Mouse (Mus musculus): ENCODE measurements at regions not wholly inside any gene's neighbourhood (a gene's known extent, or its start where the extent isn't known, plus 50 kb on each side); places are given as distances from the start of the nearest gene placed in this dataset.

DNA sequence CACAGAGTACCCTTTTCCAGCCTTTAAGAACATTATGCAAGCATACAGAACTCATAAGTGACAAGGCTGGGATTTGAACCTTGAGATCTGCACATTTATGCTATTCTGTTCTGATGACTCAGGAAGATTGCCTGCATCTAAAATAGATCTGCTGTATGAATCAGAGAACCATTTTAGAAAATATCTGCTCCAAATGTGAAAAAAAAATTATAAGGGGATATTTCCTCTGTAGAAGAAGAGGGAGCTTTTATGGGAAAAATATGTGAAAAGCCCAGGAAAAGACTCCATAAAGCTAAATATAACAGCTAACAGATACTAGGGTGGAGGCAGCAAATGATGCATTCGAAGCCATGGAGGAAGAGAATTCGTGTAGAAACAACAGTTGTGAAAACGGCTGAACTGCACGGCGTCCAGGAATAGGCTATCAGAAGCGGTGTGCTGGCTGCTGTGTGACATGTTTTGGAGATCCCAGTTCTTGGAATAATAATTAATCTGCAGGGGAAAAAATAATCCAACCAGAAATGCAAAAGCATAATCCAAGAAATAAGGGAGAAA, 127.9 kb upstream of the Gm10131 start:
- Histone ChIP-seq H3K79me2 (ENCODE audit: control insufficient read depth, insufficient read depth) (no peaks in the 10 kb centered on the region), H3ac (ENCODE audit: control insufficient read depth, insufficient read length) (no peak overlapping the region), H3K4me2 (ENCODE audit: low read depth) (no peak overlapping the region), H3K4me3 (no peak overlapping the region), H3K36me3 (ENCODE audit: control insufficient read depth, insufficient read depth) (no peaks in the 10 kb centered on the region), H3K27me3 (ENCODE audit: control insufficient read depth, insufficient read depth, insufficient read length) (no peaks in the 10 kb centered on the region)
- TF ChIP-seq POLR2AphosphoS2 (IDR thresholded peaks at IDR 0.05; ENCODE audit: insufficient read length, low read depth) (no peak), SRF (IDR thresholded peaks at IDR 0.05; ENCODE audit: control insufficient read depth, insufficient read length, low read depth) (no peak), TCF3 (IDR thresholded peaks at IDR 0.05; ENCODE audit: insufficient read length, low read depth) (no peak), POLR2A (IDR thresholded peaks at IDR 0.05; ENCODE audit: insufficient read length, low read depth) (no peak), TCF12 (IDR thresholded peaks at IDR 0.05; ENCODE audit: insufficient read depth, poor library complexity, severe bottlenecking) (no peak), MYOD1 (IDR thresholded peaks at IDR 0.05; ENCODE audit: control insufficient read depth in 1 of 3, insufficient read length in 2 of 3, low read depth in 2 of 3) (no peak), E2F4 (IDR thresholded peaks at IDR 0.05; ENCODE audit: insufficient read depth) (no peak), MAX (IDR thresholded peaks at IDR 0.05; ENCODE audit: low read depth) (no peak), REST (IDR thresholded peaks at IDR 0.05; ENCODE audit: insufficient read depth, insufficient read length) (no peak), CEBPB (IDR thresholded peaks at IDR 0.05; ENCODE audit: insufficient read depth, poor library complexity, severe bottlenecking) (no peak), USF1 (IDR thresholded peaks at IDR 0.05; ENCODE audit: low read depth) (no peak), MYOG (IDR thresholded peaks at IDR 0.05; ENCODE audit: control insufficient read depth in 1 of 3, insufficient read depth in 1 of 3, insufficient read length in 2 of 3, low read depth in 2 of 3) (no peak)

- Histone ChIP-seq H3K4me2 (ENCODE audit: low read depth) (no peak overlapping the region), H3K27me3 (ENCODE audit: control insufficient read depth, insufficient read depth, insufficient read length) (no peaks in the 10 kb centered on the region), H3K36me3 (ENCODE audit: control insufficient read depth, insufficient read depth) (no peaks in the 10 kb centered on the region), H3K79me2 (ENCODE audit: control insufficient read depth, insufficient read depth) (no peaks in the 10 kb centered on the region), H3ac (ENCODE audit: control insufficient read depth, insufficient read length) (no peak overlapping the region), H3K4me3 (no peak overlapping the region)
- TF ChIP-seq MYOD1 (IDR thresholded peaks at IDR 0.05; ENCODE audit: control insufficient read depth in 1 of 3, insufficient read length in 2 of 3, low read depth in 2 of 3) (no peak), MYOG (IDR thresholded peaks at IDR 0.05; ENCODE audit: control insufficient read depth in 1 of 3, insufficient read depth in 1 of 3, insufficient read length in 2 of 3, low read depth in 2 of 3) (no peak), E2F4 (IDR thresholded peaks at IDR 0.05; ENCODE audit: insufficient read depth) (no peak), POLR2AphosphoS2 (IDR thresholded peaks at IDR 0.05; ENCODE audit: insufficient read length, low read depth) (no peak), TCF3 (IDR thresholded peaks at IDR 0.05; ENCODE audit: insufficient read length, low read depth) (no peak), TCF12 (IDR thresholded peaks at IDR 0.05; ENCODE audit: insufficient read depth, poor library complexity, severe bottlenecking) (no peak)
Measured at GRCm38 (mm10) chr8:34233705-34234104, 122.2 kb upstream of the Gm10131 start.

DNA sequence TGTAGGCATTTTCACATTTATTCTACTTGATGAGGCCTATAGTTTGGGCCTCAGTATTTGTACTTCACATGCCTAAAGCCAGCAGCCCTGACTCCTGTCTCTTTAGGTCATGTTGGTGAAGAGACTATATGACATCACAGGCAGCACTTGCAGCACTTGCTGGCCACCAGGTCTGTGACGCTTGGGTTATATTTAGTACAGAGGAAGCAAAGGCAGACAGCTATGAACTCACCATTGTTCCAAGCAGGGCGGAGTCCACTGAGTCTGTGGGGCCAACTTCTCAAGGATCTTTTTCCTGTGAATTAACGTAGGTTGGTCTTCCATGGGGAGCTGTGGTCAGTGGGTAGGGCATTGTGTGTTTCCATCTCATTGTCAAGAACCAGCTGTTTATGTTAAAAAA, 117.9 kb upstream of the Gm10131 start:
- H3K79me2 ChIP-seq (ENCODE audit: control insufficient read depth, insufficient read depth) = no peaks in the 10 kb centered on the region
- H3K4me2 ChIP-seq (ENCODE audit: low read depth) = no peak overlapping the region
- no peak overlapping the region for H3ac ChIP-seq (ENCODE audit: control insufficient read depth, insufficient read length)
- H3K36me3 ChIP-seq (ENCODE audit: control insufficient read depth, insufficient read depth) = no peaks in the 10 kb centered on the region
- no peak overlapping the region for H3K4me3 ChIP-seq
- TF ChIP-seq POLR2A (IDR thresholded peaks at IDR 0.05; ENCODE audit: insufficient read length, low read depth) (no peak), REST (IDR thresholded peaks at IDR 0.05; ENCODE audit: insufficient read depth, insufficient read length) (no peak), USF1 (IDR thresholded peaks at IDR 0.05; ENCODE audit: low read depth) (no peak), MYOG (IDR thresholded peaks at IDR 0.05; ENCODE audit: control insufficient read depth in 1 of 3, insufficient read depth in 1 of 3, insufficient read length in 2 of 3, low read depth in 2 of 3) (no peak), E2F4 (IDR thresholded peaks at IDR 0.05; ENCODE audit: insufficient read depth) (no peak), POLR2AphosphoS2 (IDR thresholded peaks at IDR 0.05; ENCODE audit: insufficient read length, low read depth) (no peak), TCF12 (IDR thresholded peaks at IDR 0.05; ENCODE audit: insufficient read depth, poor library complexity, severe bottlenecking) (no peak), TCF3 (IDR thresholded peaks at IDR 0.05; ENCODE audit: insufficient read length, low read depth) (no peak), MYOD1 (IDR thresholded peaks at IDR 0.05; ENCODE audit: control insufficient read depth in 1 of 3, insufficient read length in 2 of 3, low read depth in 2 of 3) (no peak)
- no peaks in the 10 kb centered on the region for H3K27me3 ChIP-seq (ENCODE audit: control insufficient read depth, insufficient read depth, insufficient read length)

- H3K79me2 ChIP-seq (ENCODE audit: control insufficient read depth, insufficient read depth) = no peaks in the 10 kb centered on the region
Measured at GRCm38 (mm10) chr8:34225011-34225890, 113.7 kb upstream of the Gm10131 start.

DNA sequence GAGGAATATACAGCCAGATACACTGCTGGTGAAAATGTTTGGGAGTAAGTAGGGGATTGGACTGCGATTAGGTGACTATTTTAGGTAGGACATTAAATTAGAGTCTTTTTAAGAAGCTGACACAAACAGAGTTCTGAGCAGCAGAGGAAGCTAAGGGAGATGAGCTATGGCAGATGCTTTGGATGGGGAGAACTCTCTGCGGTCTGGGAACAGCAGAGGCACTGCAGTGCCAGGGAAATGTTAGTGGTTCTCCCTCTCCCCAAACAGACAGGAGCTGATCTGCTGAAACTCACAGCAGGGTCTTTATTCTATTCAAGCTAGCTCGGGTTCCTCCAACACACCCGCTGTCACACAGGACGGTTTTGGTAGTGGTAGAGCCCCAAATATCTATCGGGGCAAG, 110.7 kb upstream of the Gm10131 start:
- H3K36me3 ChIP-seq (ENCODE audit: control insufficient read depth, insufficient read depth) = no peaks in the 10 kb centered on the region
- no peaks in the 10 kb centered on the region for H3K79me2 ChIP-seq (ENCODE audit: control insufficient read depth, insufficient read depth)
- no peak overlapping the region for H3ac ChIP-seq (ENCODE audit: control insufficient read depth, insufficient read length)
- H3K4me2 ChIP-seq (ENCODE audit: low read depth) = no peak overlapping the region
- TF ChIP-seq SRF (IDR thresholded peaks at IDR 0.05; ENCODE audit: control insufficient read depth, insufficient read length, low read depth) (no peak), TCF12 (IDR thresholded peaks at IDR 0.05; ENCODE audit: insufficient read depth, poor library complexity, severe bottlenecking) (no peak), MYOD1 (IDR thresholded peaks at IDR 0.05; ENCODE audit: control insufficient read depth in 1 of 3, insufficient read length in 2 of 3, low read depth in 2 of 3) (no peak), MAX (IDR thresholded peaks at IDR 0.05; ENCODE audit: low read depth) (no peak), CEBPB (IDR thresholded peaks at IDR 0.05; ENCODE audit: insufficient read depth, poor library complexity, severe bottlenecking) (no peak), USF1 (IDR thresholded peaks at IDR 0.05; ENCODE audit: low read depth) (no peak), MYOG (IDR thresholded peaks at IDR 0.05; ENCODE audit: control insufficient read depth in 1 of 3, insufficient read depth in 1 of 3, insufficient read length in 2 of 3, low read depth in 2 of 3) (no peak), E2F4 (IDR thresholded peaks at IDR 0.05; ENCODE audit: insufficient read depth) (no peak), TCF3 (IDR thresholded peaks at IDR 0.05; ENCODE audit: insufficient read length, low read depth) (no peak), POLR2A (IDR thresholded peaks at IDR 0.05; ENCODE audit: insufficient read length, low read depth) (no peak), POLR2AphosphoS2 (IDR thresholded peaks at IDR 0.05; ENCODE audit: insufficient read length, low read depth) (no peak), REST (IDR thresholded peaks at IDR 0.05; ENCODE audit: insufficient read depth, insufficient read length) (no peak)
- H3K27me3 ChIP-seq (ENCODE audit: control insufficient read depth, insufficient read depth, insufficient read length) = no peaks in the 10 kb centered on the region
- H3K4me3 ChIP-seq = no peak overlapping the region

More at GRCm38 (mm10) chr8:34225011-34225890, 113.7 kb upstream of the Gm10131 start:
- TF ChIP-seq CEBPB (IDR thresholded peaks at IDR 0.05; ENCODE audit: insufficient read depth, poor library complexity, severe bottlenecking) = peak; percentile 43; the same call in 1 of the 2 replicates
- peak in 1 of 3 experiments; percentile 22 for TF ChIP-seq MYOD1 (IDR thresholded peaks at IDR 0.05; ENCODE audit: control insufficient read depth in 1 of 3, insufficient read length in 2 of 3, low read depth in 2 of 3)
- TF ChIP-seq POLR2AphosphoS2 (IDR thresholded peaks at IDR 0.05; ENCODE audit: insufficient read length, low read depth) = no peak
- TF ChIP-seq MAX (IDR thresholded peaks at IDR 0.05; ENCODE audit: low read depth) = peak; percentile 17
- Histone ChIP-seq H3K4me3 (no peak overlapping the region), H3K36me3 (ENCODE audit: control insufficient read depth, insufficient read depth) (no peaks in the 10 kb centered on the region), H3ac (ENCODE audit: control insufficient read depth, insufficient read length) (no peak overlapping the region), H3K4me2 (ENCODE audit: low read depth) (peak overlapping the region; percentile 62), H3K27me3 (ENCODE audit: control insufficient read depth, insufficient read depth, insufficient read length) (no peaks in the 10 kb centered on the region)
